ENCODE assay signal across 18 mouse cellular contexts in the genomic region with DNA sequence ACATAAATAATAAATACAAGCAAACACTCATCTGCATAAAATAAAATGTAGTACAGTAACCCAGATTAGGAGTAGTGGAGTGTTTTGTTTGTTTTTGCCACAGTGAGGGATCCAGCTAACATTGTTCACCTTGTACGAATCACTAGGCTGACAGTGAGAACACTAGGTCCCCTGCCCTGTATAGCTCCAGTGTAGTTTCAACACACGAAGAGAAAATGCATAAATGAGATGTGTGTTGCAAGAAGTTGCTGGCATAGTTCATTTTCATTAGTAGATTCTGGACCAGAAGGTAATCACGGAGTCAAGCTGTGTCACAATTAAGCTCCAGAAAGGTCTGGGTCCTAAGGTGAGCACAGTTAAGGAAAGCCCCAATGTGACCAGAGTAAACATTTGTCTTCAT. TPM values are rescaled to one million over a fixed set of nuclear protein-coding genes. Genes with fewer than 3 reads are reported as not detected.
DNase-seq lines count a peak whose midpoint lies in the region; ATAC-seq lines count a peak whose summit lies in the region.
"Had no signal": no experiment of that assay in that cellular context is flagged by ENCODE, and none has a peak within 500 bp of the region (broad histone marks: within the 10 kb centered on the region; RNA-seq: fewer than 3 reads in every experiment).

No protein-coding gene starts in this region.

- no peaks in the 10 kb centered on the region; the same call in 1 of the 2 replicates for H3K27me3 ChIP-seq in forebrain, embryonic 11.5 days (ENCODE audit: control insufficient read depth, insufficient read depth, low read length)
- H3K27me3 ChIP-seq in forebrain, embryonic 14.5 days (replicated peaks; ENCODE audit: control insufficient read depth, insufficient read depth, low read length) = no peaks in the 10 kb centered on the region
- 0 out of 2 replicates have a peak, but pooled peaks cover 2% of the 10 kb centered on the region for H3K27me3 ChIP-seq in kidney, embryonic 15.5 days
- H3K27me3 ChIP-seq in neural tube, embryonic 13.5 days = no peaks in the 10 kb centered on the region; the same call in 1 of the 2 replicates
- H3K27me3 ChIP-seq in neural tube, embryonic 15.5 days (replicated peaks) = no peaks in the 10 kb centered on the region

- no peaks in the 10 kb centered on the region for H3K36me3 ChIP-seq in forebrain, embryonic 11.5 days (ENCODE audit: control insufficient read depth, insufficient read depth, low read length)
- H3K36me3 ChIP-seq in forebrain, embryonic 14.5 days (ENCODE audit: control insufficient read depth, insufficient read depth, low read length) = no peaks in the 10 kb centered on the region
- H3K36me3 ChIP-seq in kidney, embryonic 15.5 days = no peaks in the 10 kb centered on the region
- H3K36me3 ChIP-seq in neural tube, embryonic 13.5 days = no peaks in the 10 kb centered on the region
- H3K36me3 ChIP-seq in neural tube, embryonic 15.5 days = no peaks in the 10 kb centered on the region

- ATAC-seq in forebrain, embryonic 11.5 days (replicated peaks; ENCODE audit: low FRiP score) = no peak
- no peak for ATAC-seq in forebrain, embryonic 14.5 days
- ATAC-seq in kidney, embryonic 15.5 days (replicated peaks; ENCODE audit: low FRiP score) = no peak
- no peak for ATAC-seq in neural tube, embryonic 13.5 days (ENCODE audit: low read depth)
- ATAC-seq in neural tube, embryonic 15.5 days (ENCODE audit: low FRiP score) = no peak
- ATAC-seq: CD4-positive, CD25-positive, alpha-beta regulatory T cell, adult 4 months; forebrain, embryonic 16.5 days had no signal

- WGBS in forebrain, embryonic 11.5 days = 68% methylated on average over 3 of the region's 3 CpGs
- 74% methylated on average over 3 of the region's 3 CpGs for WGBS in forebrain, embryonic 14.5 days
- WGBS in kidney, embryonic 15.5 days = 70% methylated on average over 3 of the region's 3 CpGs
- WGBS in neural tube, embryonic 13.5 days = 77% methylated on average over 3 of the region's 3 CpGs
- WGBS in neural tube, embryonic 15.5 days = 73% methylated on average over 3 of the region's 3 CpGs

- H3K27ac ChIP-seq in forebrain, embryonic 11.5 days (ENCODE audit: low read depth, low read length) = no peak overlapping the region
- H3K27ac ChIP-seq in forebrain, embryonic 14.5 days (ENCODE audit: low read depth, low read length) = no peak overlapping the region
- H3K27ac ChIP-seq in kidney, embryonic 15.5 days = no peak overlapping the region
- H3K27ac ChIP-seq in neural tube, embryonic 13.5 days (replicated peaks) = no peak overlapping the region
- no peak overlapping the region for H3K27ac ChIP-seq in neural tube, embryonic 15.5 days (replicated peaks)

- H3K4me3 ChIP-seq in forebrain, embryonic 11.5 days (ENCODE audit: low read depth, low read length) = no peak overlapping the region
- H3K4me3 ChIP-seq in forebrain, embryonic 14.5 days (ENCODE audit: low read depth, low read length) = no peak overlapping the region
- 0 out of 2 replicates have a peak overlapping the region, but pooled peaks have one; percentile 1 for H3K4me3 ChIP-seq in kidney, embryonic 15.5 days (replicated peaks)
- no peak overlapping the region for H3K4me3 ChIP-seq in neural tube, embryonic 13.5 days
- 0 out of 2 replicates have a peak overlapping the region, but pooled peaks have one; percentile 89 for H3K4me3 ChIP-seq in neural tube, embryonic 15.5 days (replicated peaks)

- no peaks in the 10 kb centered on the region for H3K9me3 ChIP-seq in forebrain, embryonic 11.5 days (ENCODE audit: control insufficient read depth, low read length)
- no peaks in the 10 kb centered on the region for H3K9me3 ChIP-seq in forebrain, embryonic 14.5 days (replicated peaks; ENCODE audit: control insufficient read depth, low read length)
- no peaks in the 10 kb centered on the region for H3K9me3 ChIP-seq in kidney, embryonic 15.5 days (replicated peaks)
- H3K9me3 ChIP-seq in neural tube, embryonic 13.5 days = no peaks in the 10 kb centered on the region
- H3K9me3 ChIP-seq in neural tube, embryonic 15.5 days (replicated peaks) = no peaks in the 10 kb centered on the region

- no peak overlapping the region for H3K4me2 ChIP-seq in forebrain, embryonic 11.5 days (ENCODE audit: low read depth, low read length, severe bottlenecking)
- no peak overlapping the region; the same call in 1 of the 2 replicates for H3K4me2 ChIP-seq in forebrain, embryonic 14.5 days (ENCODE audit: low read length)
- H3K4me2 ChIP-seq in kidney, embryonic 15.5 days = 0 out of 2 replicates have a peak overlapping the region, but pooled peaks have one; percentile 75
- H3K4me2 ChIP-seq in neural tube, embryonic 13.5 days = 0 out of 2 replicates have a peak overlapping the region, but pooled peaks have one; percentile 80
- H3K4me2 ChIP-seq in neural tube, embryonic 15.5 days = no peak overlapping the region

- no peak overlapping the region for H3K9ac ChIP-seq in forebrain, embryonic 11.5 days (ENCODE audit: low read length)
- H3K9ac ChIP-seq in forebrain, embryonic 14.5 days (ENCODE audit: low read length) = no peak overlapping the region
- H3K9ac ChIP-seq in kidney, embryonic 15.5 days = no peak overlapping the region
- 0 out of 2 replicates have a peak overlapping the region, but pooled peaks have one; percentile 72 for H3K9ac ChIP-seq in neural tube, embryonic 13.5 days
- no peak overlapping the region for H3K9ac ChIP-seq in neural tube, embryonic 15.5 days (replicated peaks)

- peak; percentile 3 for DNase-seq in forebrain, embryonic 11.5 days (ENCODE audit: low spot score)
- DNase-seq in forebrain, embryonic 14.5 days (ENCODE audit: low spot score) = no peak
- no peak for DNase-seq in kidney, postnatal 4 days
- no peak for DNase-seq in neural tube, embryonic 10.5 days (ENCODE audit: extremely low spot score, low spot score)
- DNase-seq in frontal cortex, adult 2 months (ENCODE audit: extremely low spot score in 1 of 2, low spot score in 1 of 2) = no peak
- DNase-seq: cerebellum, adult 8-10 months; kidney, adult 18-20 months; left cerebral cortex, postnatal 4 days; lung, adult 2 months; lung, postnatal 36 days; right cerebral cortex, postnatal 14 days; spleen, adult 18-20 months; thymus, adult 2 months had no signal

- H3K4me1 ChIP-seq in forebrain, embryonic 11.5 days (replicated peaks; ENCODE audit: control insufficient read depth, insufficient read depth, low read length) = peaks cover 3% of the 10 kb centered on the region
- H3K4me1 ChIP-seq in forebrain, embryonic 14.5 days (ENCODE audit: control insufficient read depth, insufficient read depth, low read length) = peaks cover 15% of the 10 kb centered on the region; the same call in 1 of the 2 replicates
- peaks cover 13% of the 10 kb centered on the region for H3K4me1 ChIP-seq in kidney, embryonic 15.5 days
- peaks cover 27% of the 10 kb centered on the region for H3K4me1 ChIP-seq in neural tube, embryonic 13.5 days (replicated peaks)
- peaks cover 21% of the 10 kb centered on the region for H3K4me1 ChIP-seq in neural tube, embryonic 15.5 days

RNA-seq across cellular contexts. Expression of a gene that starts 1.8 kb away (rescaled TPM):
- 26.5 and 29.4 TPM in 2 replicates for polyA plus RNA-seq in forebrain, embryonic 11.5 days (2014; fragmentation: Nextera tagmentation; extraction: Ambion mirVana)
- 23.2 and 28.3 TPM in 2 replicates for polyA plus RNA-seq in forebrain, embryonic 14.5 days (2014; fragmentation: Nextera tagmentation; extraction: Ambion mirVana)
- polyA plus RNA-seq in kidney, embryonic 15.5 days (2015; fragmentation: Nextera tagmentation; extraction: Ambion mirVana) = 31.1 and 36.5 TPM in 2 replicates
- polyA plus RNA-seq in neural tube, embryonic 13.5 days (2015; fragmentation: Nextera tagmentation; extraction: Ambion mirVana) = 28.3 and 29.8 TPM in 2 replicates
- 27.6 and 28.0 TPM in 2 replicates for polyA plus RNA-seq in neural tube, embryonic 15.5 days (2015; fragmentation: Nextera tagmentation; extraction: Ambion mirVana)
- polyA plus RNA-seq in frontal cortex, adult 2 months (2012; rRNA removed) = 17.6 and 19.5 TPM in 2 replicates

Comparison
In these comparisons a context has a peak if more than half of its experiments do, and no peak if none do; other contexts are left out.
1. H3K4me2 ChIP-seq: peak in kidney, embryonic 15.5 days (single experiment) and neural tube, embryonic 13.5 days (single experiment); none in forebrain, embryonic 11.5 days (single experiment), forebrain, embryonic 14.5 days (single experiment) and neural tube, embryonic 15.5 days (single experiment).
2. H3K4me3 ChIP-seq: peak in kidney, embryonic 15.5 days (single experiment) and neural tube, embryonic 15.5 days (single experiment); none in forebrain, embryonic 11.5 days (single experiment), forebrain, embryonic 14.5 days (single experiment) and neural tube, embryonic 13.5 days (single experiment).